Mouse (Mus musculus) megakaryocyte, embryonic 14.5 days (primary cell): Measurements from ENCODE around the gene Wdr35.

Experiments used
- FLI1 ChIP-seq: IDR thresholded peaks from 2 replicates; pipeline ENCODE4 v1.6.1; 2012; ENCODE audit warnings: low read length, inconsistent platforms, mixed read lengths
- GATA1 ChIP-seq: IDR thresholded peaks from 3 replicates; pipeline ENCODE4 v1.6.1; 2012; ENCODE audit warnings: mixed read lengths, low read length, inconsistent platforms, borderline replicate concordance

DNA sequence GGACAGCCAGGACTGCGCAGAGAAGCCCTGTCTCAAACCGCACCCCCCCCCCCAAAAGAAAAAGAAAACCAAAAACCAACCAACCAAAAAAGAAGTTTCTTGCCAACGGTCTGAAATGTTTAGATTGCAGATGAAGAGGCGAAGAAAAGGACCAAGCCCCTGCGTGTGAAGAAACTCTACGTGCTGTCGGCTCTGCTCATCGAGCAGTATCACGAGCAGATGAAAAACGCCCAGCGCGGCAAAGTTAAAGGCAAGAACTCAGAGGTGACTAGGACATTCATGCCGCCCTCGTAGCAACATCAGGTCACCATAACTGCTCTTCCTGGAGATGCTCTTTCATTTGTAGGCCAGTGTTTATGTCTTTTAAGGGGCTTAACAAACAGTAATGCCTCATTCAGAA is 50.4 kb downstream of the Wdr35 start:
- TF ChIP-seq FLI1 (no peak), GATA1 (no peak)
